Mouse (Mus musculus) embryonic stem cell, embryonic (primary cell): ENCODE measurements around the gene Hist4h4.
"Not testable (repeated sequence)": the region's sequence is repeated elsewhere in the genome, so short reads cannot be mapped to it uniquely, and the experiment has no call there.

Source experiments
- CTCF ChIA-PET, 4 experiments: fragments of 300-600 bp in 2 of 4; fragments of 350-600 bp in 2 of 4; sonication (Branson Sonifier 250); formaldehyde crosslinking; loops; one replicate each; lab custom pipeline; 2022; ENCODE audit warnings: inconsistent platforms in 2 of 4; lab: Charles Lee
- POLR2A ChIA-PET, 4 experiments: fragments of 300-600 bp in 2 of 4; fragments of 350-600 bp in 2 of 4; sonication (Branson Sonifier 250); formaldehyde crosslinking; loops; one replicate each; lab custom pipeline; 2022; ENCODE audit warnings: antibody characterized with exemption in 4 of 4, inconsistent platforms in 1 of 4; lab: Charles Lee

Gene Hist4h4

GRCm38 (mm10) chr6:136805409-136805775, 1.2 kb upstream of the Hist4h4 start:
- CTCF ChIA-PET: interaction anchor here in 1 of 4 experiments (1.3 kb wide), 1 partner anchor 183 kb away, joined by 3 read pairs; no protein-coding TSS in a partner anchor

GRCm38 (mm10) chr6:136804705-136805408, 642 bp upstream of the Hist4h4 start:
- CTCF ChIA-PET: interaction anchor here (0.5 to 1.9 kb wide), 11 partner anchors 13 to 187 kb away, joined by 3 to 9 read pairs (median 4); partner anchors contain the start of gene Wbp11 (in 1 of the 4)
- POLR2A ChIA-PET: interaction anchor here (0.5 to 7.9 kb wide), 232 partner anchors 8 to 1876 kb away, joined by 3 to 441 read pairs (median 5); partner anchors contain the start of genes Art4 (in 3 of the 4), BC049715 (in 3 of the 4), Gucy2c (in 3 of the 4) and Rerg (in 3 of the 4)

More at GRCm38 (mm10) chr6:136805409-136805775, 1.2 kb upstream of the Hist4h4 start:
- POLR2A ChIA-PET: interaction anchor here in 3 of 4 experiments (0.5 to 7.9 kb wide), 29 partner anchors 8 to 707 kb away, joined by 3 to 441 read pairs (median 5); partner anchors contain the start of genes BC049715 (in 2 of the 3), Gucy2c (in 2 of the 3), Smco3 (in 2 of the 3) and Wbp11 (in 2 of the 3)

GRCm38 (mm10) chr6:136803093-136803738, 999 bp downstream of the Hist4h4 start:
- ChIA-PET CTCF (interaction anchor here in 3 of 4 experiments (0.7 to 1.9 kb wide), 5 partner anchors 25 to 183 kb away, joined by 3 to 9 read pairs (median 3); partner anchors contain the start of gene Wbp11 (in 1 of the 3)), POLR2A (interaction anchor here (0.6 to 7.9 kb wide), 218 partner anchors 8 to 995 kb away, joined by 3 to 441 read pairs (median 5); partner anchors contain the start of genes BC049715 (in 3 of the 4), Gucy2c (in 3 of the 4), Smco3 (in 3 of the 4) and Wbp11 (in 3 of the 4))

- ChIA-PET CTCF (no interaction called here), POLR2A (no interaction called here)
Observed at GRCm38 (mm10) chr6:136801274-136801673, 2.9 kb downstream of the Hist4h4 start.

- POLR2A ChIA-PET: interaction anchor here in 1 of 4 experiments (0.9 kb wide), 2 partner anchors 15 to 26 kb away, joined by 3 read pairs; partner anchors contain the start of gene BC049715
- CTCF ChIA-PET: interaction anchor here in 3 of 4 experiments (0.6 to 0.8 kb wide), 3 partner anchors 17 to 370 kb away, joined by 3 to 4 read pairs (median 4); no protein-coding TSS in a partner anchor
Observed at GRCm38 (mm10) chr6:136800710-136801109, 3.5 kb downstream of the Hist4h4 start.

- CTCF ChIA-PET: not testable (repeated sequence)
- POLR2A ChIA-PET: interaction anchor here in 2 of 4 experiments (1.6 to 7.4 kb wide), 2 partner anchors 10 kb away, joined by 7 to 53 read pairs; partner anchors contain the start of gene H2afj (in 2 of the 2)
Observed at GRCm38 (mm10) chr6:136797874-136798693, 6.1 kb downstream of the Hist4h4 start.

GRCm38 (mm10) chr6:136795850-136796249, 8.4 kb downstream of the Hist4h4 start:
- ChIA-PET CTCF (no interaction called here), POLR2A (interaction anchor here (0.6 to 7.4 kb wide), 10 partner anchors 8 to 237 kb away, joined by 3 to 78 read pairs (median 4); partner anchors contain the start of genes Hist4h4 (in 4 of the 4), H2afj (in 2 of the 4) and Wbp11 (in 1 of the 4))

- CTCF ChIA-PET: no interaction called here
- POLR2A ChIA-PET: interaction anchor here (0.6 to 7.4 kb wide), 8 partner anchors 9 to 236 kb away, joined by 3 to 78 read pairs (median 18); partner anchors contain the start of genes Hist4h4 (in 4 of the 4), H2afj (in 1 of the 4) and Wbp11 (in 1 of the 4)
Observed at GRCm38 (mm10) chr6:136795110-136795509, 9.1 kb downstream of the Hist4h4 start.

GRCm38 (mm10) chr6:136793831-136794525, 10.2 kb downstream of the Hist4h4 start:
- POLR2A ChIA-PET: interaction anchor here (0.6 to 7.4 kb wide), 8 partner anchors 10 to 324 kb away, joined by 3 to 78 read pairs (median 20); partner anchors contain the start of genes Hist4h4 (in 4 of the 4) and H2afj (in 2 of the 4)
- CTCF ChIA-PET: no interaction called here

GRCm38 (mm10) chr6:136792884-136793758, 11.1 kb downstream of the Hist4h4 start:
- ChIA-PET CTCF (no interaction called here), POLR2A (interaction anchor here (0.5 to 7.4 kb wide), 8 partner anchors 11 to 323 kb away, joined by 3 to 78 read pairs (median 20); partner anchors contain the start of genes Hist4h4 (in 4 of the 4) and H2afj (in 2 of the 4))

GRCm38 (mm10) chr6:136789391-136789971, 14.7 kb downstream of the Hist4h4 start:
- POLR2A ChIA-PET: interaction anchor here in 3 of 4 experiments (0.6 to 3.1 kb wide), 5 partner anchors 14 to 235 kb away, joined by 3 to 25 read pairs (median 6); partner anchors contain the start of gene Hist4h4 (in 2 of the 3)
- CTCF ChIA-PET: no interaction called here

- CTCF ChIA-PET: interaction anchor here in 1 of 4 experiments (0.7 kb wide), 1 partner anchor 142 kb away, joined by 3 read pairs; no protein-coding TSS in a partner anchor
- POLR2A ChIA-PET: interaction anchor here in 3 of 4 experiments (0.6 to 4.8 kb wide), 6 partner anchors 21 to 198 kb away, joined by 4 to 40 read pairs (median 6); partner anchors contain the start of genes Hist4h4 (in 2 of the 3) and H2afj (in 1 of the 3)
Observed at GRCm38 (mm10) chr6:136782761-136783160, 21.5 kb downstream of the Hist4h4 start.

GRCm38 (mm10) chr6:136782146-136782545, 22.1 kb downstream of the Hist4h4 start:
- ChIA-PET POLR2A (interaction anchor here in 3 of 4 experiments (0.6 to 4.8 kb wide), 8 partner anchors 21 to 198 kb away, joined by 3 to 40 read pairs (median 5); partner anchors contain the start of genes Hist4h4 (in 3 of the 3) and H2afj (in 1 of the 3)), CTCF (interaction anchor here in 2 of 4 experiments (0.7 to 0.9 kb wide), 2 partner anchors 84 to 142 kb away, joined by 3 read pairs; no protein-coding TSS in a partner anchor)

- CTCF ChIA-PET: interaction anchor here in 2 of 4 experiments (0.6 to 0.9 kb wide), 2 partner anchors 23 to 83 kb away, joined by 3 read pairs; partner anchors contain the start of gene Hist4h4 (in 1 of the 2)
Observed at GRCm38 (mm10) chr6:136781377-136781986, 22.7 kb downstream of the Hist4h4 start, which contains the start of gene Gucy2c. Gene Gucy2c, minus strand, starts transcription at chr6:136781765.

More at GRCm38 (mm10) chr6:136781377-136781986, 22.7 kb downstream of the Hist4h4 start, which contains the start of gene Gucy2c:
- POLR2A ChIA-PET: interaction anchor here in 3 of 4 experiments (0.6 to 4.8 kb wide), 8 partner anchors 22 to 126 kb away, joined by 3 to 40 read pairs (median 5); partner anchors contain the start of genes Hist4h4 (in 3 of the 3) and H2afj (in 1 of the 3)
